Mouse (Mus musculus): ENCODE measurements around the gene Orc1.

Orc1 gene

DNA sequence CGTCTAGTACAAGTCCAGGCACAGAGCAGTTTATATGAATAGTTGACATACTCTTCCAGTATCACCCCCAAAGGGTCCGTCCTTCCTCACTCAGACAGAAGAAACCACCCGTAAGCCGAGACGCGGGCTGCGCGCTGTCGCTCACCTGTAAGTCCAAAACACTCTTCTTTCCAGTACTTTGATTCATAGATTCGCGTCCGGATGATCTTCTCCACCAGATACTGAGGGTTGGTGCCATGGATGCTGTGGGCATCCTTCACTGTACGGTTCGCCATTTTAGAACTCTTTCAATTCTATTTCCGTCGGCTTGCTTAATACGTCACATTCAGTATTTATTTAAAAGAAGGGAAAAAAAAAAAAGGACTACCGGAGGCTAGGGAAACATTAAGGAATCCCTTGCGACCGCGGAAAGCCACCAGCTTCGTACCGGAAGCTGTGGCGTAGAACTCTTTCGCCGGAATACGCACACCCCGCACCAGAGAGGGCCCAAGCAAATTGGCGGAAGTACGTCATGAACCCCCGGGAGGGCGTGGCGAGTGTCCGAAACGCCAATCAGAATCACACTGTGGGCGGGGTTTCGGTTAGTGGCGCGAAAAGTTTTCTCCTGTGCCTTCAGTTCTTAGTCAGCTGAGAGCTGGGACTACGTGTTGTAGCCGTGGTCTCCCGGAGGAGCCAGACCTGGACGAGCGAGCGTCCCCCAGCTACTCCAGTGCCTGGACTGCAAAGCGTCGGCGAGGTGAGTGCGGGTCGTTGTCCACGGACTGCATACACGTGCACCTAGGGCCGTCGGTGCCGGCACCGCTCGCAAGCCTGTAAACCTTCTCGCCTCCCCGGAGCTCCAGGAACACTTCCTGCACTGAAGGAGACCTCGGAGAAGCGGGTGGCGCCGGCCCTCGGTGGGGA is at the start of gene Orc1, which contains the start of gene Prpf38a:
Gene Orc1 (plus strand): TSS at position 584 of the 903 bp plus-strand sequence.
Gene Prpf38a (minus strand): TSS at position 497 of the 903 bp plus-strand sequence.
- peak; percentile 92 to 98 for DNase-seq

DNA sequence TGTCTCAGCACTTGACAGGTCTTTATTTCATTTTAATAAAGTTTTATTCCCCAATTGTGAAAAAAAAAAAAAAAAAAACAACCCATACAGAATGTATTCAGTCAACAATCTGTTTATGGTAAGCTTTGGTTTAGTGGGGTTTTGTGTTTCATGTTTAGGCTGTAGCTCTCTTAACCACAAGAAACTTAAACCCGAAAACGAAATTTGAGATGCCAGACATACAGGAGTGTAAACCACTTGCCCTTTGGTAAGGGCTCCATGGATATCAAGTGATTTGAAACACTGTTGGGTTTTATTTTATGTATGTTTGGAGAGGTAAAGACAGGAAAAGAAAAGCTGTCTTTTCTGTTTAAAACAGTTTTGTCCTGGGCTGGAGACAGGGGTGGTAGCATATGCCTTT is 39.5 kb upstream of the Orc1 start:
- no peak for DNase-seq

GRCm38 (mm10) chr4:108565026-108565425 is 14.2 kb upstream of the Orc1 start:
- DNase-seq: no peak

DNA sequence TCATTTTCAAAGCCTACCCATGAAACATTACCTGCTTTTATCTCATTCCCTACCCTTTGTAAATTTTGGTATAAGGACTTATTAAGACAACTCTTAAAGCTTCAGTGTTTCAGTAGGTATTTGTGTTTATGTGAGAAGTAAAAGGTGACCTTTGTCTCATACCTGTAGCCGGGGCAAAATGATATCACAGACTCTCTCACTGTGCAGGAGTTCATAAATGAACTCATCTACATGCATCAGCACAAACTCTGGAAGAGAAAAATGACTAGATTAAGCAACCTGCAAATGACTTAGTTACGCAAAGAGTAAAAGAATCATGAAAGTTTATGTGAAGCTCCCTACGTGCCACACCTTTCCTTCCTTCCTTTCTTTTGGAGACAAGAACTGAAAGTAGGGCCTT is 6.6 kb upstream of the Orc1 start:
- DNase-seq: no peak

DNA sequence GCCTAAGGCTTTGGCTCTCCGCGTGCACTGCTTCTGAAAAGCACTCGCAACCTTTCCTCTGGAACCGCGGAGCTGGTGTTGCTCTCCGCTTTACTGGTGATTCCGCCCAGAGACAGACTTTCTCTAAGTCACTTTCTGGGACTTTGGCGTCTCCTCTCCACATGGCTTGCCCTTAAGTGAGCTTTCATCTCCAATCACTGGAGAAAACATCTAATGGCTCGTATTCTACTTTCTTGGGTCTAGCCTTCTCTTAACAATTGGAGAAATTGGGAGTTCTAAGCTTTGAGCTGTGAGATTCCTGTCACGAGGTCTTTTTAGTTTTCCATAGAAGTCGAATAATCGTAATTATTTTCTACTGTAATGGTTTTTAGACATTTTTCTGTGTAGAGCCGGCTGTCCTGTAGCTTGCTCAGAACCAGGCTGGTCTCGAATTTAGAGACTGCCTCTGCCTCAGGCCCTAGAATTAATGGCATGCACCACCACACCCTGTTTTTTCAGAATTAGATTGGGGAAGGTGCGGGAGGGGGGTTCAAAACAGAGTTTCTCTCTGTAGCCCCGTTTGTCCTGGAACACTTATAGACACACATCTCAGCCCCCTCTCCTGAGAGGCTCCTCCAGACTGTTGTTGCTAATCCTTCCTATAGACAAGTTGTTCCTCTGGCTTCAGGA is 654 bp downstream of the Orc1 start:
- DNase-seq: no peak

DNA sequence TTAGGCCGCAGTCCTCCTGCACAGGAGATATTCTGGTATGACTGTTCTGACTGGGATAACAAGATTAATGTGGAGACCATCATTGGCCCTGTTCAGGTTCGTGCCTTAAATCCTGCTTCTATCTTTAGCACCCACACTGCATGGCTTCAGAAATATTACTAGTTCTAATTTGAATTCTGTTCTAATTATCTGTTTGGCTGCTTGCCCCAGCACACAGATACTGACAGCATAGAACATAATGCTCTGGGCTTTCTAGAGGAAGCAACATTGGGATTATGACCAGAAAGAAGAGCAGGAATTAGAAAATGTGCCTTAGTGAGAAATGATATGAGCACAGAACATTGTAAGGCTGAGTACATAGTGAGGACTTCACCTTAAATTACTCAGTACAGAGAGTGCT is 14.2 kb downstream of the Orc1 start:
- DNase-seq: no peak

DNA sequence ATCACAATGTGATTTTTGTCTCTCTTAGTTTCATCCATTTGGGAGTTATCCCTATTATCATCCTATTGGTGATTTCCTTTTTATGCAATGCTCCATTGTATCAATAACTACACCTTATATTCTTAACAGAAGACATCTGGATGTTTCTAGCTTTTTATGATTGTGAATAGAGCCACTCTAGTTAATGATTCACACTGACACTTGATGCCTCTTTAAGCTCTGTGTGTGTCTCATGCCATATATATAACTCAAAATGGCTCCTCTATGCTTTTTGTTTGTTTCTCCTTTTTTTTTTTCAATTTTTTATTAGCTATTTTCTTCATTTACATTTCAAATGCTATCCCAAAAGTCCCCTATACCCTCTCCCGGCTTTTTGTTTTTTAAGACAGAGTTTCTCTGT is 16.6 kb downstream of the Orc1 start:
- no peak for DNase-seq

DNA sequence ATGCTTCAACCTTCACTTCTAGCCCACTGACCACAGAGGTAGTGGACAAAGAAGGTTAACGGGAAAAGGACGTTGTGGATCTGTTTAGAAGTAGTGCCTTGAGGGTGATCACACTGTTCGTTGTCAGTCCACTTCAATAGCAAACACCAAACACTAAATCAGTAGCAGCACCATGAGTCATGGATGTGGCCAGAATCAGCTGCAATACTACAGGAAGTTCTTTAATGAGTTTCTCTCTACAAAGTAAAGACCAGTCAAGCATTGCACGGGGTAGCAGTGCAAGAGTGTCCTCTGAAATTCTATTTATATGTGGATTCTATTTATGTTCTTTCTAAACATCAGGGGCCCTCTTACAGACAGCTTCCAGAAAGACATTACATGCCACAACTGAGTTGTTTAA is 19.1 kb downstream of the Orc1 start:
- DNase-seq: no peak

DNA sequence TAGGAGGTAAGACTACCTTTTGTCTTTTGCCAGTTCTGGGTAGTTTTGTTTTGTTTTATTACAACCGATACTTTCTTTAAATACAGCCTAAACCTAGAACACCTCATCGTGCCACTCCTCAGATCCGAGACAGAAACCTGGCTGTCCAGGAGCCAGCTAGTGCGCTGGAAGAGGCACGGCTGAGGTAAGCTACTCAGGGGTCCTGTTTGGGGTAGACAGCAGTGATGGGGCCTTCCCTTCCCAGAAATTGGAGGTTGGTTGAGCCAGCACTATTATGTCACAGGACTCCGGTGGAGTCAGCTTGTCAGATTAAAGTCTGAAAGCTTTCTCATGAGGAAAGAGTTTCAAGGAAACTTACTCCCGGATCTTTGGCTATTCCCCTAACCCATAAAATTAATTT is 22.6 kb downstream of the Orc1 start:
- DNase-seq: no peak

DNA sequence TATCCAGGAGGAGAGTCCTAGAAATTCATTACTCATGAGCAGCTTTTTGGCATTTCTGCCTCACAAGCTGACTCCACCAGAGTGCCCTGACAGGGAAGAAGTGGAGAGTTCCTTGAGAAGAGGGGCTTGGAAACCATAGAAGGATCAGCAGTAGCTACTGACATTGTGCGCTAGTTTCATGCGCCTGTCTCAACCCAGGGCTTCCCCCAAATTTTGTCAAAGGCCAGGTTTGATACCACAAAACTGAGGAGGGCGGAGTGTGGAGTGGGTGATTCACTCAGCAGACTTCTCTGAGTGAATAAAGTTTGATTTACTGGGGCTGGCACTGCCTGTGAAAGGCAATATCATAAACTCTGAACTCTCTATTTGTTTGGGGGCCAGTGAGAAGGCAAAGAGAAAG is 29.4 kb downstream of the Orc1 start:
- no peak for DNase-seq

- no peak for DNase-seq
Measured at GRCm38 (mm10) chr4:108610935-108611334, 31.7 kb downstream of the Orc1 start.

DNA sequence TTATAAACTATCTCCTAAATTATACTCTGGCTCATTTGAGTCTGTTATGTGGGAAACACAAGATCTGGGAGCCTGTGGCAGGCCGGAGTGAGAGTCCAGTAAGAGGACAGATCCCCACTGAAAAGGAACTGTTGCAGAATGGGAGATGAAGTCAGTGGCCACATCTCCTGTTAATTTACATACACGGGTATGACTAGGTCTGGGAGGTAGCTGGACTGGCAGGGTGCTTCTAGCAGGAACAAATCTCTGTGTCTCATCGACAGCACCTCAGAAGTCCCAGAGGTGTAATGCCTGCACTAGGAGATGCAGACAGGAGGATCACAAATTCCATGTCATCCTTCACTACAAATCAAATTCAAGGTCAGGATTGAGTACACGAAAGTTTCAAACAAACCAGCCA is 39.4 kb downstream of the Orc1 start:
- no peak for DNase-seq

DNA sequence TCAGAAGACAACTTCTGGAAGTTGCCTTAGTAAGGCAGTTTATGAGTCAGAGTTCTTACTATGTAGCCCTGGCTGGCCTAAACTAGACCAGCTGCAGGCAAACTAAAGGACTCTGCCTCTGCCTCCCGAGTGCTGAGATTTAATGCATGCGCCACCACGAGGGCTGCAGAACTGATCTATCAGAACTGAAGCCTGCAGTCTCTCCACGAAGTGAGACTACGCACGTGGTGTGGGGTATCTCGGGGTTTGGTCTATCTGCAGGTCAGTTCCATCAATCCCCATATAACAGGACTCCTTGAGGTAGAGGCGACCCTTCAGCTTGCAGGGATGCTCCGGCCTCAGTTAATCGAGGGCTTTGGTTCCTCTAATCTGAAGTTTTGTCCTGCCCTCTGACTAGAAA is 39.9 kb downstream of the Orc1 start:
- no peak for DNase-seq

- DNase-seq: peak; percentile 86 to 88
Measured at GRCm38 (mm10) chr4:108619587-108620341, 40.5 kb downstream of the Orc1 start, which contains the start of gene Cc2d1b. Gene Cc2d1b, plus strand, starts transcription at chr4:108619940.

DNA sequence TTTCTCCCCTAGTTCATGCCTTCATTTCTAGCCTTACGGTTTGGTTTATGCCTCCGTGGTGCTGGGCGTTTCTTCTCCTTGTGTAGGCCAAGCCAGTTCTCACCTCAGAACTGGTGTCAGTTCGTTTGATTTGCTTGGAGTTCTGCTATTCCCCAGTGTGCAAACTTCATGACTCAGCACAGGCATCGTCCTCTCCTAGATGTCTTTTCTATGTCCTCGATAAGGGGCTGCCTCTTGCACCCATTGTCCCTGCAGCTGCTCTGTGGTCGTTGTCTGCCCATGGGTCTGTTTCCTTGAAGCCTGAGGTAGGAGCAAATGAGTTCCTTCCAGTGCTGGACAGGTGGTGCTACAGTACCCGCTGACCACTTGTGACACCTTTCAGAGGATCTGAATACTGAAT is 41.3 kb downstream of the Orc1 start:
- no peak for DNase-seq

GRCm38 (mm10) chr4:108621504-108621903 is 42.3 kb downstream of the Orc1 start:
- DNase-seq: no peak

DNA sequence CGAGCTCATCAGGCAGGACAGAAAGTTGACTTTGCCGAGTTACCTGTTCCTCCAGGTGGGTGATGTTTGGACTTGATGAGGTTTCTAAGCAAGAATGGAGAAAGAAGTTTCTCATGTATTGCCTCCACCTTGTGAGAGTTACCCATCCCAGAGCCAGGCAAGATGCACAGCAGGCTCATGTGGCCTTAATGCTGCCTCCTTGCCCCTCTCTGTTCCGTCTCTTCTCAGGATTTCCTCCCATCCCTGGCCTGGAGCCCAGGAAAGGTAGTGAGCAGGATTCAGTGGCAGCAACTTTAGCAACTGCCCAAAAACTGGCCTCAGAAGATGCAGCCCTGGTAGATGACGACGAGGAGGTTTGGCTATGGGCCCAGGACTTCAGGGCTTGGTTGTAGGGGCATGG is 47.8 kb downstream of the Orc1 start:
- DNase-seq: no peak

DNA sequence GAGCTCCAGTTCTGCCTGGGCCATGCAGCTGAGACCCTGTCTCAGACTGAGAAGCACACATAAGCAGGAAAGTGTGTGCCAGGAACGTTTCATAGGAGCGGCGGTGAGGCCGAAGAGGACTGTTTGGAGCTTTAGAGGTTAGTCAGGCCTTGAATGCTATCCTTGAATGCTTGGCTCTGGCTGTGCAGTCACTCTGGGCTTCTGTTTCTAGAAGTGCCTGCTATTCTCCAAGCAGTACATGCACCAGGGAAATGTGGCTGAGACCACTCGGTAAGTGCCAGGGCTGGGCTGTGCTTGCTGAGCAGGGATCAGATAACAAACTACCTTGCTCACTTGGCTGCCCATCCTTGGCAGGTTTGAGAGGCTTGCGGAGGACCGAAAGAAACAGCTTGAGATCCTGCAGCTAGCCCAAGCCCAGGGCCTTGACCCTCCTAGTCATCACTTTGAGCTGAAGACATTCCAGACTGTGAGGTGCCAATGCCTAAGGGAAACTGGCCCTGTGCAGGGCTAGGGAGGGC is 50.2 kb downstream of the Orc1 start:
- no peak for DNase-seq

GRCm38 (mm10) chr4:108630096-108630495 is 50.9 kb downstream of the Orc1 start:
- DNase-seq: no peak

DNA sequence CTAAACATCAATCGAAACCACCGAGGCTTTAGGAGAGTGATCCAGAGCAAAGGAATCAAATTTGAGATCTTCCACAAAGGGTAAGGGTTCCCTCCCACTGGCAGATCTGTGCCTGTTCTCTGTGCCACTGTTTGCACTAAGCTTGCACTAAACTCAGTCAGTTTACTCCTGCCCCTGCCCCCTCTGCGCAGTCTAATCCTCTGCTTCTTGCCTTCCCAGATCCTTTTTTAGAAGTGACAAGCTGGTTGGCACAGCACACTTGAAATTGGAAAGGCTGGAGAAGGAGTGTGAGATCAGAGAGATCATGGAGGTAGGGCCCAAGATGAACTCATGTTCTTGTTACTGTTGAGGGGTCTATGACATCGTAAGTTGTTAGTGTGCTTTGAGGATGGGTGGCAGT is 52.4 kb downstream of the Orc1 start:
- no peak for DNase-seq

GRCm38 (mm10) chr4:108633703-108634102 is 54.5 kb downstream of the Orc1 start:
- DNase-seq: no peak

DNA sequence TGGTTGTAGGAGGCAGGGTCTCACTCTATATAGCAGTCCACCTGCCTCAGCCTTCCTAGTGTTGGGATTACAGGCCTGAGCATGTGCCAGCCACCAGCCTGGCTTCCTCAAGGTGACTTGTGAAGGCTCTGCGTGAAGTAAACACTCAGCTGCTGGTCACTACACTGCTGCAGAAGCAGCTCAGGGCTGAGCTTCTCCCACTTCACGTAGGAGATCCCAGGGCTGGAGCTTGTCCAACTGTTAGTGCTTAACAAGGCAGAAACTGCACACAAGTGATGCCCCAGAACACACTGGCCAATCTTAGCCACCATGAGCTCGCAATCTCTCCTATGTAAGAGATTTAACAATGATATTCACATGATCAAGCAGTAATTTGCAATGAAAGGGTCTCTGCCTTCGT is 55.5 kb downstream of the Orc1 start:
- no peak for DNase-seq

- no peak for DNase-seq
Measured at GRCm38 (mm10) chr4:108635101-108635500, 55.9 kb downstream of the Orc1 start.

Measured in spleen, adult 18-20 months (tissue).